Mouse (Mus musculus) neural tube, embryonic 14.5 days (tissue): ENCODE measurements at regions not wholly inside any gene's neighbourhood (a gene's known extent, or its start where the extent isn't known, plus 50 kb on each side); places are given as distances from the start of the nearest gene placed in this dataset.
"Not testable (repeated sequence)": the region's sequence is repeated elsewhere in the genome, so short reads cannot be mapped to it uniquely, and the experiment has no call there.

Experiments
- ATAC-seq: fragments of 200-750 bp; cut with Nextera tagmentation; 2 replicates; pipeline ENCODE4 v1.8.0; 2017; ENCODE audit warnings: low read depth, mild to moderate bottlenecking, moderate TSS enrichment, moderate library complexity
- H3K27ac ChIP-seq: fragments of 300-500 bp; sonication (generic); 2 replicates; pipeline ENCODE4 v1.5.1; 2014; ENCODE audit warnings: low read depth, mild to moderate bottlenecking, control low read depth, low read length, moderate library complexity, mixed read lengths
- H3K27me3 ChIP-seq: fragments of 300-500 bp; sonication (generic); 2 replicates; pipeline ENCODE4 v1.6.1; 2014; ENCODE audit warnings: low read length; ENCODE audit not compliant: control insufficient read depth, insufficient read depth
- H3K36me3 ChIP-seq: fragments of 300-500 bp; sonication (generic); 2 replicates; pipeline ENCODE4 v1.6.1; 2014; ENCODE audit warnings: low read length, mixed read lengths; ENCODE audit not compliant: control insufficient read depth, insufficient read depth
- H3K4me1 ChIP-seq: fragments of 300-500 bp; sonication (generic); 2 replicates; pipeline ENCODE4 v1.6.1; 2014; ENCODE audit warnings: low read length; ENCODE audit not compliant: control insufficient read depth, insufficient read depth
- H3K4me2 ChIP-seq: fragments of 300-500 bp; sonication (generic); 2 replicates; pipeline ENCODE4 v1.6.1; 2014; ENCODE audit warnings: mild to moderate bottlenecking, low read depth, low read length, control low read depth
- H3K4me3 ChIP-seq: fragments of 300-500 bp; sonication (generic); 2 replicates; pipeline ENCODE4 v1.5.1; 2014; ENCODE audit warnings: low read depth, low read length, control low read depth, mixed read lengths
- H3K9ac ChIP-seq: fragments of 300-500 bp; sonication (generic); replicated peaks from 2 replicates; pipeline ENCODE4 v1.6.1; 2014; ENCODE audit warnings: low read depth, mild to moderate bottlenecking, control low read depth, low read length, mixed read lengths
- H3K9me3 ChIP-seq: fragments of 300-500 bp; sonication (generic); 2 replicates; pipeline ENCODE4 v1.6.1; 2016; ENCODE audit warnings: low read length; ENCODE audit not compliant: control insufficient read depth
- WGBS: fragments of 180-500 bp; shearing (Covaris S2); extraction: QIAGEN DNeasy Blood & Tissue Kit; methylation state at CpG from one replicate; pipeline ENCODE4 v1.1.7; 2014; 5-methylcytosine and 5-hydroxymethylcytosine counted together

- Histone ChIP-seq H3K27me3 (no peaks in the 10 kb centered on the region), H3K4me2 (no peak overlapping the region)
- no peak for ATAC-seq
Measured at GRCm38 (mm10) chr17:82306347-82306746, 568.2 kb upstream of the Slc8a1 start.

GRCm38 (mm10) chr17:82277728-82278127 lies 539.6 kb upstream of the Slc8a1 start:
- ATAC-seq: no peak
- no peaks in the 10 kb centered on the region for H3K36me3 ChIP-seq
- H3K9ac ChIP-seq: no peak overlapping the region
- no peaks in the 10 kb centered on the region for H3K27me3 ChIP-seq
- H3K4me3 ChIP-seq: no peak overlapping the region
- no peak overlapping the region for H3K27ac ChIP-seq
- WGBS: 87% methylated on average over 3 of the region's 3 CpGs
- H3K4me1 ChIP-seq: no peaks in the 10 kb centered on the region
- no peak overlapping the region for H3K4me2 ChIP-seq
- no peaks in the 10 kb centered on the region for H3K9me3 ChIP-seq

More at GRCm38 (mm10) chr17:82306347-82306746, 568.2 kb upstream of the Slc8a1 start:
- no peaks in the 10 kb centered on the region for H3K9me3 ChIP-seq
- H3K4me1 ChIP-seq: no peaks in the 10 kb centered on the region
- no peaks in the 10 kb centered on the region for H3K36me3 ChIP-seq
- H3K27ac ChIP-seq: no peak overlapping the region
- H3K9ac ChIP-seq: no peak overlapping the region
- no peak overlapping the region for H3K4me3 ChIP-seq

- Histone ChIP-seq H3K27me3 (no peaks in the 10 kb centered on the region), H3K27ac (no peak overlapping the region), H3K9me3 (no peaks in the 10 kb centered on the region), H3K9ac (no peak overlapping the region), H3K4me1 (no peaks in the 10 kb centered on the region), H3K4me2 (no peak overlapping the region), H3K36me3 (no peaks in the 10 kb centered on the region), H3K4me3 (no peak overlapping the region)
- 90% methylated on average over 4 of the region's 4 CpGs for WGBS
- ATAC-seq: no peak
Measured at GRCm38 (mm10) chr17:82273946-82274345, 535.8 kb upstream of the Slc8a1 start.

GRCm38 (mm10) chr17:82272845-82273244 lies 534.7 kb upstream of the Slc8a1 start:
- H3K36me3 ChIP-seq: no peaks in the 10 kb centered on the region
- H3K27ac ChIP-seq: no peak overlapping the region
- no peak overlapping the region for H3K4me3 ChIP-seq
- no peak overlapping the region for H3K9ac ChIP-seq
- no peaks in the 10 kb centered on the region for H3K4me1 ChIP-seq
- 93% methylated on average over 1 of the region's 1 CpGs for WGBS
- no peak for ATAC-seq
- no peaks in the 10 kb centered on the region for H3K27me3 ChIP-seq
- no peak overlapping the region for H3K4me2 ChIP-seq
- H3K9me3 ChIP-seq: no peaks in the 10 kb centered on the region

DNA sequence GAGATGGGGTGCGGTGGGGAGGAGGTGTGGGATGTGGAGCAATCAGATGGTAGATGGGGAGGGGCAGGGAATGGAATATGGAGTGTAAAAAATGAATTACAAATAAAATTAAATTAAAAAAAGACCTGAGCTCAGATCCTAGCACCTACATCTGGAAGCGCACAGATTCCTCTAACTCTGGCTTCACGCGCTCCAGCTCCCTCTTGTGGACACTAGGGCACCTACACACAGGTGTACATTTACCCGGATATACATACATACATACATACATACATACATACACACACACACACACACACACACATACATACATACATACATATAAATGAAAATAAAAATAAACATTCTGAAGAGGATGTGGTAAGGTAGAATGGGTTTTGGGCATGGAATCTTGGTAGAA lies 528.7 kb upstream of the Slc8a1 start:
- H3K36me3 ChIP-seq, H3K27ac ChIP-seq, H3K4me2 ChIP-seq, H3K27me3 ChIP-seq, H3K9me3 ChIP-seq, ATAC-seq, H3K4me1 ChIP-seq, H3K4me3 ChIP-seq, H3K9ac ChIP-seq: not testable (repeated sequence)
- WGBS: 94% methylated on average over 5 of the region's 5 CpGs

- no peaks in the 10 kb centered on the region for H3K27me3 ChIP-seq
- H3K9me3 ChIP-seq: no peaks in the 10 kb centered on the region
- no peak overlapping the region for H3K4me2 ChIP-seq
- WGBS: 87% methylated on average over 2 of the region's 2 CpGs
- no peak overlapping the region for H3K9ac ChIP-seq
- ATAC-seq: no peak
- no peak overlapping the region for H3K4me3 ChIP-seq
- no peak overlapping the region for H3K27ac ChIP-seq
- no peaks in the 10 kb centered on the region for H3K4me1 ChIP-seq
- no peaks in the 10 kb centered on the region for H3K36me3 ChIP-seq
Measured at GRCm38 (mm10) chr17:82252362-82252761, 514.2 kb upstream of the Slc8a1 start.

GRCm38 (mm10) chr17:82251841-82252240 lies 513.7 kb upstream of the Slc8a1 start:
- Histone ChIP-seq H3K4me1 (no peaks in the 10 kb centered on the region), H3K36me3 (no peaks in the 10 kb centered on the region), H3K4me2 (no peak overlapping the region), H3K27ac (no peak overlapping the region), H3K9ac (no peak overlapping the region), H3K4me3 (no peak overlapping the region), H3K9me3 (no peaks in the 10 kb centered on the region), H3K27me3 (no peaks in the 10 kb centered on the region)
- no peak for ATAC-seq

DNA sequence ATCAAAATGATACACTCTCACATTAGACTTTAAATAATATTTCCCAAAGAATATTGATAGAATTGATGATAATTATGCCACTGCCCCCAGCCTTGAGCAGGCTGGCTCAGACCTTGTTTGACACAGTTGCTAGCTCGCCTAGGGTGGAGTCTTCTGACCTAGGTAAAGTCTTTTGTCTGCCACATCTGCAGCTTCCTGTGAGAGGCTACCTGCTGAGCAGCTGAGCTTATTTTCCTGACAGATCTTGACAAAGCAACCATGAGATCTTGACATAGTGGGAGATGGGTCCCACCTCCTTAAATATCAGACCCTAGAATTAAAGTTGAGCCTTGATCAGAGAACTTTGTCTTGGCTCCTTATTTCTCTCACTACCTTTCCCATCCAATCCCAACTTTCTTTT lies 500.2 kb upstream of the Slc8a1 start:
- H3K36me3 ChIP-seq: no peaks in the 10 kb centered on the region
- H3K4me3 ChIP-seq: no peak overlapping the region
- ATAC-seq: no peak
- no peak overlapping the region for H3K4me2 ChIP-seq
- no peaks in the 10 kb centered on the region for H3K27me3 ChIP-seq
- no peaks in the 10 kb centered on the region for H3K4me1 ChIP-seq
- no peaks in the 10 kb centered on the region for H3K9me3 ChIP-seq
- 71% methylated on average over 1 of the region's 1 CpGs for WGBS
- H3K27ac ChIP-seq: no peak overlapping the region
- H3K9ac ChIP-seq: no peak overlapping the region

GRCm38 (mm10) chr17:82237456-82237855 lies 499.3 kb upstream of the Slc8a1 start:
- Histone ChIP-seq H3K4me1 (no peaks in the 10 kb centered on the region), H3K36me3 (no peaks in the 10 kb centered on the region), H3K4me3 (no peak overlapping the region), H3K9ac (no peak overlapping the region), H3K4me2 (no peak overlapping the region), H3K9me3 (no peaks in the 10 kb centered on the region), H3K27ac (no peak overlapping the region), H3K27me3 (no peaks in the 10 kb centered on the region)
- WGBS: 76% methylated on average over 2 of the region's 2 CpGs
- ATAC-seq: no peak
